Mouse (Mus musculus) layer of hippocampus, postnatal 36 days (tissue): ENCODE results near the gene Tspyl3. TPM values are rescaled to one million over a fixed set of nuclear protein-coding genes. Genes with fewer than 3 reads are reported as not detected.

Experiments used
- total RNA-seq, 2 experiments: library from RNA; stranded (reverse); gene quantifications; 2 replicates each; pipeline ENCODE4 v1.2.3; 2021

The Tspyl3 gene
- total RNA-seq, 2 experiments from 2014 or later: 23.0 to 23.1 TPM

Other genes starting within 250 kb of the Tspyl3 start
- 10 to 100 TPM; 36.7 to 44.0 TPM for gene Pdrg1, start 210.0 kb downstream of the Tspyl3 start, total RNA-seq
- 1 to 10 TPM; 1.8 to 1.9 TPM for gene Xkr7, start 193.6 kb downstream of the Tspyl3 start, total RNA-seq
- 1 to 10 TPM; 3.9 to 5.2 TPM for gene Ccm2l, start 159.5 kb downstream of the Tspyl3 start, total RNA-seq
- 1 to 10 TPM; 1.6 to 2.2 TPM for gene Hck, start 117.0 kb downstream of the Tspyl3 start, total RNA-seq
- gene Tm9sf4, start 64.1 kb downstream of the Tspyl3 start, total RNA-seq: 100 to 1,000 TPM in 1 of 2 experiments, 10 to 100 TPM in 1; 84.1 to 103 TPM
- 1 to 10 TPM; 4.9 to 5.0 TPM for gene Plagl2, start 16.0 kb upstream of the Tspyl3 start, total RNA-seq
- gene Pofut1, start 16.1 kb upstream of the Tspyl3 start, total RNA-seq: 10 to 100 TPM; 16.8 TPM
- 10 to 100 TPM; 55.6 to 58.0 TPM for gene Kif3b, start 66.0 kb upstream of the Tspyl3 start, total RNA-seq
- 10 to 100 TPM; 32.1 to 32.6 TPM for gene Asxl1, start 120.4 kb upstream of the Tspyl3 start, total RNA-seq